In genomic region chr7:142959752-142960151, GRCm38 (mm10) we compare ENCODE assay signal across 21 mouse cellular contexts. TPM values are rescaled to one million over a fixed set of nuclear protein-coding genes. Genes with fewer than 3 reads are reported as not detected.
DNase-seq lines count a peak whose midpoint lies in the region; ATAC-seq and TF ChIP-seq lines count a peak whose summit lies in the region.
"Had no signal": no experiment of that assay in that cellular context is flagged by ENCODE, and none has a peak within 500 bp of the region (broad histone marks: within the 10 kb centered on the region; RNA-seq: fewer than 3 reads in every experiment).

No protein-coding gene starts in this region.

- TF ChIP-seq POLR2A in ES-Bruce4 (IDR thresholded peaks at IDR 0.05; ENCODE audit: insufficient read depth, low read length) = no peak

- TF ChIP-seq CTCF in ES-Bruce4 (IDR thresholded peaks at IDR 0.05; ENCODE audit: low read depth, low read length) = no peak

- no peak overlapping the region for H3K9ac ChIP-seq in hindbrain, embryonic 12.5 days
- no peak overlapping the region for H3K9ac ChIP-seq in midbrain, embryonic 13.5 days (replicated peaks)
- H3K9ac ChIP-seq in ES-Bruce4 (ENCODE audit: low read depth, poor library complexity, severe bottlenecking) = no peak overlapping the region
- H3K9ac ChIP-seq: embryonic facial prominence, embryonic 12.5 days; forebrain, embryonic 13.5 days; forebrain, embryonic 15.5 days; forebrain, postnatal 0 days had no signal

- 0 out of 2 replicates have a peak, but pooled peaks have one; percentile 12 for TF ChIP-seq EP300 in ES-Bruce4 (IDR thresholded peaks at IDR 0.05; ENCODE audit: insufficient read depth, low read depth, low read length)

- 72% methylated on average over 4 of the region's 4 CpGs for WGBS in hindbrain, embryonic 12.5 days
- 83% methylated on average over 4 of the region's 4 CpGs for WGBS in hindbrain, embryonic 10.5 days
- WGBS in midbrain, embryonic 13.5 days = 64% methylated on average over 4 of the region's 4 CpGs
- 81% methylated on average over 4 of the region's 4 CpGs for WGBS in midbrain, embryonic 10.5 days

- no peak overlapping the region for H3K27ac ChIP-seq in hindbrain, embryonic 12.5 days
- no peak overlapping the region for H3K27ac ChIP-seq in hindbrain, embryonic 10.5 days
- H3K27ac ChIP-seq in midbrain, embryonic 13.5 days = no peak overlapping the region
- H3K27ac ChIP-seq in midbrain, embryonic 10.5 days (replicated peaks) = no peak overlapping the region
- no peak overlapping the region for H3K27ac ChIP-seq in ES-Bruce4 (ENCODE audit: insufficient read depth, low read length)
- H3K27ac ChIP-seq: embryonic facial prominence, embryonic 10.5 days; embryonic facial prominence, embryonic 12.5 days; forebrain, embryonic 13.5 days; forebrain, embryonic 15.5 days had no signal

- H3K27me3 ChIP-seq in hindbrain, embryonic 12.5 days = peaks cover 9% of the 10 kb centered on the region
- H3K27me3 ChIP-seq in hindbrain, embryonic 10.5 days (ENCODE audit: insufficient read depth, poor library complexity, severe bottlenecking) = peaks cover 23% of the 10 kb centered on the region
- peaks cover 15% of the 10 kb centered on the region for H3K27me3 ChIP-seq in midbrain, embryonic 13.5 days
- peaks cover 37% of the 10 kb centered on the region for H3K27me3 ChIP-seq in midbrain, embryonic 10.5 days (ENCODE audit: low read depth, poor library complexity, severe bottlenecking)
- no peaks in the 10 kb centered on the region for H3K27me3 ChIP-seq in ES-Bruce4 (ENCODE audit: control insufficient read depth, insufficient read depth, low read length, poor library complexity, severe bottlenecking)

- no peak overlapping the region for H3K4me2 ChIP-seq in hindbrain, embryonic 12.5 days (replicated peaks)
- H3K4me2 ChIP-seq in midbrain, embryonic 13.5 days (replicated peaks) = no peak overlapping the region
- H3K4me2 ChIP-seq: embryonic facial prominence, embryonic 12.5 days; forebrain, embryonic 13.5 days; forebrain, embryonic 15.5 days had no signal

- ATAC-seq in hindbrain, embryonic 12.5 days (ENCODE audit: low FRiP score) = peak; percentile 84
- ATAC-seq in midbrain, embryonic 13.5 days = peak; percentile 45; the same call in 1 of the 2 replicates
- ATAC-seq: CD4-positive, CD25-positive, alpha-beta regulatory T cell, adult 4 months; forebrain, embryonic 13.5 days; forebrain, embryonic 15.5 days; forebrain, postnatal 0 days had no signal

- 0 out of 2 replicates have a peak, but pooled peaks cover 7% of the 10 kb centered on the region for H3K4me1 ChIP-seq in hindbrain, embryonic 12.5 days
- 0 out of 2 replicates have a peak, but pooled peaks cover 4% of the 10 kb centered on the region for H3K4me1 ChIP-seq in hindbrain, embryonic 10.5 days (replicated peaks)
- H3K4me1 ChIP-seq in midbrain, embryonic 13.5 days (replicated peaks) = peaks cover 15% of the 10 kb centered on the region
- H3K4me1 ChIP-seq in midbrain, embryonic 10.5 days = peaks cover 16% of the 10 kb centered on the region
- H3K4me1 ChIP-seq in ES-Bruce4 (ENCODE audit: control insufficient read depth, insufficient read depth, low read length) = peaks cover 3% of the 10 kb centered on the region
- H3K4me1 ChIP-seq: embryonic facial prominence, embryonic 10.5 days; embryonic facial prominence, embryonic 12.5 days; forebrain, embryonic 15.5 days had no signal

- no peaks in the 10 kb centered on the region; the same call in 1 of the 2 replicates for H3K9me3 ChIP-seq in hindbrain, embryonic 12.5 days (replicated peaks)
- 0 out of 2 replicates have a peak, but pooled peaks cover 3% of the 10 kb centered on the region for H3K9me3 ChIP-seq in hindbrain, embryonic 10.5 days
- H3K9me3 ChIP-seq in midbrain, embryonic 13.5 days = no peaks in the 10 kb centered on the region
- no peaks in the 10 kb centered on the region for H3K9me3 ChIP-seq in midbrain, embryonic 10.5 days (replicated peaks)
- H3K9me3 ChIP-seq in ES-Bruce4 (replicated peaks; ENCODE audit: control insufficient read depth, insufficient read depth, low read length, poor library complexity, severe bottlenecking) = no peaks in the 10 kb centered on the region
- H3K9me3 ChIP-seq: embryonic facial prominence, embryonic 10.5 days; embryonic facial prominence, embryonic 12.5 days; forebrain, embryonic 13.5 days; forebrain, embryonic 15.5 days had no signal

- no peaks in the 10 kb centered on the region for H3K36me3 ChIP-seq in hindbrain, embryonic 12.5 days
- H3K36me3 ChIP-seq in hindbrain, embryonic 10.5 days = no peaks in the 10 kb centered on the region
- H3K36me3 ChIP-seq in midbrain, embryonic 13.5 days = no peaks in the 10 kb centered on the region
- no peaks in the 10 kb centered on the region for H3K36me3 ChIP-seq in midbrain, embryonic 10.5 days
- H3K36me3 ChIP-seq in ES-Bruce4 (ENCODE audit: control insufficient read depth, insufficient read depth, low read length, poor library complexity, severe bottlenecking) = no peaks in the 10 kb centered on the region
- H3K36me3 ChIP-seq: embryonic facial prominence, embryonic 10.5 days; embryonic facial prominence, embryonic 12.5 days; forebrain, embryonic 15.5 days had no signal

- DNase-seq in hindbrain, embryonic 10.5 days (ENCODE audit: low spot score) = no peak
- DNase-seq in midbrain, embryonic 10.5 days (ENCODE audit: low spot score) = no peak
- no peak for DNase-seq in urinary bladder, adult 18-20 months (ENCODE audit: low spot score in 2 of 2)
- DNase-seq: adrenal gland, adult 2 months; adrenal gland, postnatal 10 days; adrenal gland, postnatal 25 days; B cell, adult 2 months; cerebellum, adult 11-12 months; cerebellum, adult 2 months; cerebellum, adult 9-10 months; cerebellum, postnatal 10 days; cerebellum, postnatal 25 days; forebrain, postnatal 0 days had no signal

- H3K4me3 ChIP-seq in hindbrain, embryonic 12.5 days = no peak overlapping the region
- H3K4me3 ChIP-seq in hindbrain, embryonic 10.5 days = no peak overlapping the region
- H3K4me3 ChIP-seq in midbrain, embryonic 13.5 days (replicated peaks) = no peak overlapping the region
- no peak overlapping the region for H3K4me3 ChIP-seq in midbrain, embryonic 10.5 days
- H3K4me3 ChIP-seq in ES-Bruce4 (ENCODE audit: low read depth, low read length) = no peak overlapping the region
- H3K4me3 ChIP-seq: embryonic facial prominence, embryonic 10.5 days; embryonic facial prominence, embryonic 12.5 days; forebrain, embryonic 13.5 days; forebrain, embryonic 15.5 days had no signal

RNA-seq across cellular contexts. Expression of gene Ascl2, which starts 9.3 kb away (rescaled TPM):
- 0.41 and 0.56 TPM in 2 replicates for polyA plus RNA-seq in hindbrain, embryonic 12.5 days (2016; fragmentation: Nextera tagmentation; extraction: Ambion mirVana)
- polyA plus RNA-seq in hindbrain, embryonic 10.5 days (2016; fragmentation: Nextera tagmentation; extraction: Ambion mirVana) = 0.46 and 0.78 TPM in 2 replicates
- 0.35 and 0.50 TPM in 2 replicates for polyA plus RNA-seq in midbrain, embryonic 13.5 days (2015; fragmentation: Nextera tagmentation; extraction: Ambion mirVana)
- polyA plus RNA-seq in midbrain, embryonic 10.5 days (2016; fragmentation: Nextera tagmentation; extraction: Ambion mirVana) = 0.70 and 1.3 TPM in 2 replicates
- polyA plus RNA-seq in ES-Bruce4 (2011; ENCODE audit: insufficient read depth, insufficient read length, low read depth, missing spikeins) = 1.9 and 2.2 TPM in 2 replicates

RNA-seq across cellular contexts. Expression of gene Th, which starts 28.8 kb away (rescaled TPM):
- 14.9 and 15.1 TPM in 2 replicates for polyA plus RNA-seq in hindbrain, embryonic 12.5 days (2016; fragmentation: Nextera tagmentation; extraction: Ambion mirVana)
- polyA plus RNA-seq in hindbrain, embryonic 10.5 days (2016; fragmentation: Nextera tagmentation; extraction: Ambion mirVana) = 8.8 and 14.4 TPM in 2 replicates
- 22.4 and 59.8 TPM in 2 replicates for polyA plus RNA-seq in midbrain, embryonic 13.5 days (2015; fragmentation: Nextera tagmentation; extraction: Ambion mirVana)
- 7.9 and 14.1 TPM in 2 replicates for polyA plus RNA-seq in midbrain, embryonic 10.5 days (2016; fragmentation: Nextera tagmentation; extraction: Ambion mirVana)
- not detected in 2 replicates for polyA plus RNA-seq in ES-Bruce4 (2011; ENCODE audit: insufficient read depth, insufficient read length, low read depth, missing spikeins)
- polyA plus RNA-seq: CD4-positive, CD25-positive, alpha-beta regulatory T cell, adult 4 months had no signal

RNA-seq across cellular contexts. Expression of gene Tspan32, which starts 45.1 kb away (rescaled TPM):
- polyA plus RNA-seq in hindbrain, embryonic 12.5 days (2016; fragmentation: Nextera tagmentation; extraction: Ambion mirVana) = 2.2 and 2.8 TPM in 2 replicates
- 5.2 and 6.1 TPM in 2 replicates for polyA plus RNA-seq in hindbrain, embryonic 10.5 days (2016; fragmentation: Nextera tagmentation; extraction: Ambion mirVana)
- 0.50 and 0.72 TPM in 2 replicates for polyA plus RNA-seq in midbrain, embryonic 13.5 days (2015; fragmentation: Nextera tagmentation; extraction: Ambion mirVana)
- polyA plus RNA-seq in midbrain, embryonic 10.5 days (2016; fragmentation: Nextera tagmentation; extraction: Ambion mirVana) = 4.7 and 6.0 TPM in 2 replicates
- not detected in 2 replicates for polyA plus RNA-seq in ES-Bruce4 (2011; ENCODE audit: insufficient read depth, insufficient read length, low read depth, missing spikeins)
